Mouse (Mus musculus): ENCODE measurements around the gene Olfr412.
A peak's percentile ranks its signal among the peaks of the same experiment; 100 is the strongest.

Olfr412 gene

GRCm38 (mm10) chr11:74361769-74362168, at the start of gene Olfr412:
Gene Olfr412, plus strand, starts transcription at chr11:74362069.
- DNase-seq, result no peak

DNA sequence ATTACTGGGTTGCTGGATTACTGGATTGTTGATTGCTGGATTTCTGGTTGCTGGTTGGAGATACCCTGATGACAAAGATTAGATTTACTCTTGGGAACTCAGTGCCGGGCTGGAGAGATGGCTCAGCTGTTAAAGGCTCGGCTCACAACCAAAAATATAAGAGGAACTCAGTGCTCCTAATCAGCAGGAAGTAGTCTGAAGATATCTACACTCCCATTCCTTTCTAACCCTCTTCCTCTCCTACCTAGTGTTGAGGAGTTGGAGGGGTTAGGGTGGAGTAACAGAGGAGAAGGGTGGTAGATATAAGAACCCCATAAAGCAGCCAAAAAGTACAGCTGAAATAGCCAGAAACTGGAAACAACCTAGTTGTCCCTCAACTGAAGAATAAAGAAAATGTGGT, 35.8 kb upstream of the Olfr412 start:
- DNase-seq, result no peak

GRCm38 (mm10) chr11:74328781-74329180, 33.1 kb upstream of the Olfr412 start:
- DNase-seq, result no peak

GRCm38 (mm10) chr11:74337931-74338330, 23.9 kb upstream of the Olfr412 start, which contains the start of gene Olfr410:
Gene Olfr410, minus strand, starts transcription at chr11:74338031.
- no peak for DNase-seq

GRCm38 (mm10) chr11:74352550-74352949, 9.3 kb upstream of the Olfr412 start, which contains the start of gene Olfr411:
Gene Olfr411, minus strand, starts transcription at chr11:74352650.
- no peak for DNase-seq

DNA sequence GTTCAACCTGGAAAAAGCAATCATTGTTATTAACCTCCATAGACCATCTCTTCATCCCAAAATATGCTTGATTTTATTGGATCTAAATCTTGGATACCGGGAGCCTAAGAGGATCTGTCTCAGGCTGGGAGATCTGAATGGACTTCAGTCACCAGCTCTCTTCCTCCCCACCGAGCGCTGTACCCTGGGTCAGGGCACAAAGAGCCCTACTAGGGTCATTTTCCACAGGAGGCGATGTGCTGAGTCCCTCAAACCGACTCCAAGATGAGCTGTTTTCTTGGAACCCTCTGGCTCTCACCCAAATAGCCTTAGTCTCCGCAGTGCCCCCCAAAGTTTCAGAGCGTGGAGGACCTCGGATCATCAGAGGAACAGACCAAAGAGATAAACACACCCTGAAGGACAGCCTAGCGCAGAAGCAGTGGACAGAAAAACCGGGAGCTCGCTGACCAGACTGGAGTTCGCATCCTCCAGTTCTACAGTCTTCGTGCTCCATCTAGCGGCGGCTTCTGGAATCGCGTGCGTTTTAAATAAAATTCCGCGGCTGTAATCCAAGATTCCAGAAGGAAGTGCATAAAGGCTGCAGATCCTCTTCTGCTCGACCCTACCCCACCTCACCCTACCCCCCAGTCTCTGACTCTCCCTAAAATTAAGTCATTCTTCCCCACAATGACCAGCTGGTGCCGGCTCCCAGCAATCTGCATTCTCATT, 9.7 kb downstream of the Olfr412 start:
- peak; percentile 52 for DNase-seq

DNA sequence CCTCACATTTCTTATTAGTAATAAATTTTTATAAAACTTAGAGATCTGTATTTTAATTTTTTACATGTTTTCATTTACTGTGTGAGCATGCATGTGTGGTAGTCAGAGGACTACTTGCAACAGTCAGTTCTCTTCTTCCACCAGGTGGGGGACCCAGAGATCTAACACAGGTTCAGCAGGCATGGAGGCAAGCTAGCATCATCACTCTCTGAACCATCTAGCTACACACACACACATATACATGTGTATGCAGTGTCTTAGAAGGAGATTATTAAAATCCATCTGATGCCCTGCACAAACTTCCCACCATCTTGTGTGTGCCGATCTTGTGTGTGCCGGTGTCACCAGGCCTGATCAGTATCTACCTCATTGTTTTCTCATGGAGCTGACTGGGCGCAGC, 15.0 kb downstream of the Olfr412 start:
- DNase-seq, result peak; percentile 44

- DNase-seq, result no peak
Measured at GRCm38 (mm10) chr11:74379166-74379873, 17.5 kb downstream of the Olfr412 start.

GRCm38 (mm10) chr11:74385674-74386073, 23.8 kb downstream of the Olfr412 start:
- DNase-seq, result no peak

DNA sequence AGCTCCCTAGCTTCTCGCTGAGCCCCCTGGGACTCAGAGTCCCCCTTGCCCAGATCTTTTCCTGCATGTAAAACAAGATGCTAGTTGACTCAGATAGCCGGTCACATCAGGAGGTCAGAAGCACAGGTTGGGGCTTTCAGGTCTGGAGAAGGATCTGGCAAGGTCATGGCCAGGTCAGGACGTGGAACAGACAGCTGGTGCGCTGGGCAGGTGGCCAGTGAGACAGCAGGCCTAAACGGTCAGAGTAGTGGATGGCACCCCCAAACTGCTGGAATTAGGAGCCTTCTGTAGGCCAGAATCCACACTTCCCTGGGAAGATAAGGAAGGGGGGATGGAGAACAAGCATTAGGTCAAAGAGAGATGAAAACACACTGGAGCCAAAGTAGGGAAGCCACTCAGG, 25.3 kb downstream of the Olfr412 start:
- DNase-seq, result peak; percentile 34

- no peak for DNase-seq
Measured at GRCm38 (mm10) chr11:74391899-74392298, 30.0 kb downstream of the Olfr412 start.

- DNase-seq, result no peak
Measured at GRCm38 (mm10) chr11:74392903-74393302, 31.0 kb downstream of the Olfr412 start.

GRCm38 (mm10) chr11:74393489-74393888, 31.6 kb downstream of the Olfr412 start:
- no peak for DNase-seq

DNA sequence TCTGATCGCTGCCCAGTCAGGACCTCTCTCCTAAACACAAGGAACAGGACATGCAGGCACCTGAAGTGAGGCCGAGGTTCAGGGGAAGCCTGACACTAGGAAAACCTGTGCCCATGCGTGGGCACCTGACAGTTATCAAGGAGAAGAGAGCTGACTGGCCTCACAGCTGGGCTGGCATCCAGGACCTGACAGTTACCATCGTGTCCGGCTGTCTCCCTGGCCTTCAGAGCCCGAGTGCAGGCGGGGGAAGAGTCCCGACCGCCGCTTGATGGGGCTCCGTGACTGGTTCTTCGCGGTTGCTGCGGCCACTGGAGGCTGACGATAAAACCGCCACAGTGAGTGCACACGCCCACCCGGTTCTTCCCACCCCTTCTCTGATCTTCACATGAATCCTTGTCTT, 33.7 kb downstream of the Olfr412 start:
- no peak for DNase-seq

- no peak for DNase-seq
Measured at GRCm38 (mm10) chr11:74402126-74402525, 40.3 kb downstream of the Olfr412 start.

DNA sequence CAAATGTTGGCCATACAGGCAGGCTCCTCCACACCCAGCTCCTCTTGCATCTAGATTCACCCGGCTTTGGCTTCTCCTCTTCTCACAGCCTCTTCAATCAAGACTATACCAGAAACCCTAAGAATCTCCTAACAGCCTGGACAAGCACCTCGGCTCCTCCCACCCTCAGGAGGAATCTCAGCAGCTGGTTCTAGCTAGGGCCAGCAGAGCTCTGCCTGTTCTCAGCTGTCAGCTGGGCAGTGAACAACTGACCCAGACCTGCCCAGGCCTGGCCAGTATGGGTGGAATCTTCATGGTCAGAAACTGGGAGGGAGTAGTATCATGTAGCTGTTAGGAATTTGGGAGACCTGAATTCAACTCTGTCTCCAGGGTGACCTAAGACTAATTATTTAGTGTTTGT, 42.3 kb downstream of the Olfr412 start:
- DNase-seq, result no peak

DNA sequence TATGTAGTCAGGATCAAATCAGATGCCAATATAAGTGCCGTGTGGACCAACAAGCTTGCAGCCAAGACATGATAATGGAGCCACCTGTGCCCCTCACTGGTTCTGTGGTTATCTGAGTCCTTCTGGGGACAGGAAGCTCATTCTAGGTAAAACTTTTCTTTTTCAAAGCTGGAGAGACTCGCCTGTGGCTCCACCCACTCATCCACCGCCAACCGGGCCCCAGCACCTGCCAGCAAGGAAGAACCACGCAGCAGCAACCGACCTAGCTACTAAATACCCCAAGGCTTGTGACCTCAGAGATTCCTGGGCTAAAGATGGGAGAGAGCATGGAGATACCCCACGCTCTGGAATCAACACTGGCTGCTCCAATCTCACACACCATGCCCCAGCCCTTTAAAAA, 43.3 kb downstream of the Olfr412 start:
- DNase-seq, result no peak

DNA sequence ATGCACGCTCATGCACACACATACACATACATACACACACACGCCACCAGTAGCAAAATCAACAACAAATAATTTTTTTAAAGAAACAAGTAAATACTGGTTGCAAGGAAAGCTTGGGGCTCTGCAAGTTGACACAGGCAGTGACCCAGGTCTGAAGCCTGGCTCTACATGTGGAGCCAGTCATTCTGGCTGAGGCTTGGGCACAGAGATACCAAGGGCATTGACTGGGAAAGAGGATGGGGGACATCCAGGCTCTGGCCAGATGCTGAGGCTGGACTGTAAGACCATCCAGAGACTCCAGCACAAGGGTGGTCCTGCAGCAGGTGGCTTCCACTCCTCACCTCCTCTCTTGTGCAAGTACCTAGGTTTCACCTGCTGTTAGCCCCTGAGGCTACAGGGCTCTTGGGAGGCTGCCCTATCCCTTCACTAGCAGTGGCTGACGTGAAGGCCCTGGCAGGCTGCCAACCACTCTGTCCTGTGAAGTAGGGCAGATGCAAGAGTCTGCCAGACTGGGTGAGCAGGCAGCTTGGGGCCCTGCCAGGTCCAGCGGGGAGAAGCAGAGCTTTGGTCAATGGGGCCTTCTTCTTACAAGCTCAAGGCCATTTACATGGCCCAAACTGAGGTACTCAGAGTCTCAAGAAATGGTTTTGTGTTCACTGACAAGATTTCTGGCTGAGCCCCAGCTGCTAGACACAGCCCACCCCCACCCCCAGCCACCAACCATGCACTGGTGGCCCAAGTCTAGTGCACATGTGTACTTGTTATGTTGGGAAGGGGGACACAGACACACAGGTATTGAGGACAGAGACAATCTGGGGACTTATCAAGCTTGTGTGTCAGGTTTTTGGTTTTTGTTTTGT, 46.9 kb downstream of the Olfr412 start:
- peak; percentile 86 for DNase-seq

- DNase-seq, result no peak
Measured at GRCm38 (mm10) chr11:74409447-74409754, 47.5 kb downstream of the Olfr412 start.

DNA sequence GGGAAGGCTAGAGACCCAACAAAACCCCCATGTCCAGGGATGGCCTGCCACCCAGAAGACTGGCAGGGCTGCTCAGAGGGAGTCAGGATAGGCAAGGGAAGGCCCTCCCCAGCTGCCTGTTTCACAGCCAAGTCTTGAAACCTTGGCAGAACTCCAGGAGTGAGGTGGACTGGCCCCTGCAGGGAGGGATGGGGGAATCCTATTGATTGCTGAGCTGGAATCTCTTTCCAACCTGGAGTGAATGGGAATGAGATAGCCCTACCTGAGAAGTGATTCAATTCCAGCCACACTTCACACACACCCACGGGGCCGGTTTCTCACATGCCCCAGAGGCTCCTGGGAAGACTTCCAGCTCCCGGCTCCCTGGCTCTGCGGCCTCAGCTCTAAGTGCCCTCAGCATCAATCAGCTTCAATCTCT, 47.9 kb downstream of the Olfr412 start:
- DNase-seq, result peak; percentile 55

DNA sequence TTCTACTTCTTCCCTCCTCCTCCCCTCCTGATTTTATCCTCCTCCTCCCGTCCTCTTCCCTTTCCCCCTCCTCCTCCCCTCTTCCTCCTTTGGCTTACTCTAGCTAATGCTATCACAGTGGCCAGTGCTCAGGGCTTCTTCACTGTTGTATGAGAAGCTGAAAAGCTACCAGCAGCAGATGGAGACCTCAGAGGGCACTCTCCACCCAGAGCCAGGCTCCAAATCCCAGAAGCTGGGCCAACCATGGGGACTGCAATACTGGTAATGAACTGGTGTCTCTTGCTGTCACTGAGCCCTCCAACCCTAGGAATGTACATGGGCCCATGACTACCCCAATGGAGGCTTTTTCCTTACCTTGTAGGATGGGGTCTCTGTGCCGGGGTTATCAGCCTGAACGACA, 50.1 kb downstream of the Olfr412 start:
- no peak for DNase-seq

GRCm38 (mm10) chr11:74412462-74412861, 50.6 kb downstream of the Olfr412 start:
- DNase-seq, result no peak

GRCm38 (mm10) chr11:74413449-74413972, 51.6 kb downstream of the Olfr412 start:
- DNase-seq, result no peak
